Mouse (Mus musculus): ENCODE measurements around the gene Cmss1. TPM values are rescaled to one million over a fixed set of nuclear protein-coding genes. Genes with fewer than 3 reads are reported as not detected.

The Cmss1 gene
- 12.9 and 14.1 TPM in 2 replicates for polyA plus RNA-seq (2011; ENCODE audit: insufficient read depth, insufficient read length, low read depth, missing spikeins)

GRCm38 (mm10) chr16:57606444-57607227, at the start of gene Cmss1:
Gene Cmss1 (minus strand): TSS chr16:57606864.
- Histone ChIP-seq H3K4me1 (ENCODE audit: control insufficient read depth, insufficient read depth, low read length) (no peaks in the 10 kb centered on the region), H3K27ac (ENCODE audit: insufficient read depth, low read length) (no peak within 1 kb of the TSS), H3K4me3 (ENCODE audit: low read depth, low read length) (peak within 1 kb of the TSS; percentile 83), H3K9me3 (replicated peaks; ENCODE audit: control insufficient read depth, insufficient read depth, low read length, poor library complexity, severe bottlenecking) (no peaks in the 10 kb centered on the region), H3K9ac (ENCODE audit: low read depth, poor library complexity, severe bottlenecking) (peak within 1 kb of the TSS; percentile 26), H3K27me3 (ENCODE audit: control insufficient read depth, insufficient read depth, low read length, poor library complexity, severe bottlenecking) (no peaks in the 10 kb centered on the region), H3K36me3 (ENCODE audit: control insufficient read depth, insufficient read depth, low read length, poor library complexity, severe bottlenecking) (no peaks in the 10 kb centered on the region)
- TF ChIP-seq EP300 (IDR thresholded peaks at IDR 0.05; ENCODE audit: insufficient read depth, low read depth, low read length) (no peak), POLR2A (IDR thresholded peaks at IDR 0.05; ENCODE audit: insufficient read depth, low read length) (no peak), CTCF (IDR thresholded peaks at IDR 0.05; ENCODE audit: low read depth, low read length) (no peak)

DNA sequence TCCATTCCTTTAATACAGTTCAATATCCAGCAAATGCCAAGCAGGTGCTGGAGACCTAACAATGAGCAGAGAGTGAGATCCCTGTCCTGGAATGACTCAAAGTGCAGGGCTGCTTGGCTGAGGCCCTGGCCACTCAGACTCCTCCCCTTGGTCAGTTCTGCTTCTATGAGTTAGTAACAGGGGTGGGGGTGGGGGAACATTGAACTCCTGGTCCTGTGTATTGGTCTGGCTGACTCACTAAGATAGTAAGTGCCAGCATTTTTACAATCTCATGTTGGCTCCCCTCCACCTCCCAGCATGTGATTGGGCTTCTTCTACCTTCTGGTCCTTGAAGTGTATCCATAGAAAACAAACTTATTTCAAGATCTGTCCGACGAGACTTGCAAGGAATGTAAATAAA, 43.2 kb upstream of the Cmss1 start:
- H3K27me3 ChIP-seq (ENCODE audit: control insufficient read depth, insufficient read depth, low read length, poor library complexity, severe bottlenecking) = no peaks in the 10 kb centered on the region
- H3K4me3 ChIP-seq (ENCODE audit: low read depth, low read length) = no peak overlapping the region
- TF ChIP-seq EP300 (IDR thresholded peaks at IDR 0.05; ENCODE audit: insufficient read depth, low read depth, low read length) = no peak
- no peak for TF ChIP-seq POLR2A (IDR thresholded peaks at IDR 0.05; ENCODE audit: insufficient read depth, low read length)
- TF ChIP-seq CTCF (IDR thresholded peaks at IDR 0.05; ENCODE audit: low read depth, low read length) = no peak
- H3K9ac ChIP-seq (ENCODE audit: low read depth, poor library complexity, severe bottlenecking) = no peak overlapping the region
- H3K36me3 ChIP-seq (ENCODE audit: control insufficient read depth, insufficient read depth, low read length, poor library complexity, severe bottlenecking) = no peaks in the 10 kb centered on the region
- no peak overlapping the region for H3K27ac ChIP-seq (ENCODE audit: insufficient read depth, low read length)
- no peaks in the 10 kb centered on the region for H3K9me3 ChIP-seq (replicated peaks; ENCODE audit: control insufficient read depth, insufficient read depth, low read length, poor library complexity, severe bottlenecking)
- H3K4me1 ChIP-seq (ENCODE audit: control insufficient read depth, insufficient read depth, low read length) = no peaks in the 10 kb centered on the region

DNA sequence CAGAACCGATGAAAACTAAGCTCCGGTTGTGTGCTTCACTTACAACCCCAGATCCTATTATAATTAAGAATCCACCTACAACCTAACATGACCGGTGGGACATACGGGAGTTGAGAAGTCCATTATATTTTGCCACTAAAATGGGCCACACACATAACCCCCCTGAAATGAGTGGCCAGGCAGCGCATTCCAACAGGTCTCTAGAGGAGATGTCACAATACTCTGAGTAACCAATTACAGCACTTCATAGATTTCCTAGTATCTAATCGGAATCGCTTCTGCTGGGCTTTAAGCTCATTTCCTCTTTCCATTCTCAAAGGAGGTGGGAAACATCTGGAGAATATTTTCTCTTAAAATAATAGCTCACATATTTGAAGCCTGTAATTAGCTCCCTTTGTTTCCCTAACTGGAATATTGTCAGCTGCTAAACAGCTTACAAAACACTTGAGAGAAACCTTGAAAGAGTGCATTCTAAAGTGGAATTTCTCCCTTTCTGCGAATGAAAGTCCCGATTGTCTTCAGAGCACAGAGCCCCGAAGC, 34.8 kb upstream of the Cmss1 start:
- no peak overlapping the region for H3K4me3 ChIP-seq (ENCODE audit: low read depth, low read length)
- no peaks in the 10 kb centered on the region for H3K36me3 ChIP-seq (ENCODE audit: control insufficient read depth, insufficient read depth, low read length, poor library complexity, severe bottlenecking)
- H3K27ac ChIP-seq (ENCODE audit: insufficient read depth, low read length) = no peak overlapping the region
- no peaks in the 10 kb centered on the region for H3K9me3 ChIP-seq (replicated peaks; ENCODE audit: control insufficient read depth, insufficient read depth, low read length, poor library complexity, severe bottlenecking)
- TF ChIP-seq EP300 (IDR thresholded peaks at IDR 0.05; ENCODE audit: insufficient read depth, low read depth, low read length) (no peak), CTCF (IDR thresholded peaks at IDR 0.05; ENCODE audit: low read depth, low read length) (no peak), POLR2A (IDR thresholded peaks at IDR 0.05; ENCODE audit: insufficient read depth, low read length) (no peak)
- no peaks in the 10 kb centered on the region for H3K4me1 ChIP-seq (ENCODE audit: control insufficient read depth, insufficient read depth, low read length)
- H3K9ac ChIP-seq (ENCODE audit: low read depth, poor library complexity, severe bottlenecking) = no peak overlapping the region
- H3K27me3 ChIP-seq (ENCODE audit: control insufficient read depth, insufficient read depth, low read length, poor library complexity, severe bottlenecking) = no peaks in the 10 kb centered on the region

GRCm38 (mm10) chr16:57634766-57635165, 28.1 kb upstream of the Cmss1 start:
- Histone ChIP-seq H3K27ac (ENCODE audit: insufficient read depth, low read length) (no peak overlapping the region), H3K4me1 (ENCODE audit: control insufficient read depth, insufficient read depth, low read length) (no peaks in the 10 kb centered on the region), H3K9ac (ENCODE audit: low read depth, poor library complexity, severe bottlenecking) (no peak overlapping the region), H3K4me3 (ENCODE audit: low read depth, low read length) (no peak overlapping the region), H3K36me3 (ENCODE audit: control insufficient read depth, insufficient read depth, low read length, poor library complexity, severe bottlenecking) (no peaks in the 10 kb centered on the region), H3K9me3 (replicated peaks; ENCODE audit: control insufficient read depth, insufficient read depth, low read length, poor library complexity, severe bottlenecking) (no peaks in the 10 kb centered on the region), H3K27me3 (ENCODE audit: control insufficient read depth, insufficient read depth, low read length, poor library complexity, severe bottlenecking) (no peaks in the 10 kb centered on the region; the same call in 1 of the 2 replicates)
- TF ChIP-seq CTCF (IDR thresholded peaks at IDR 0.05; ENCODE audit: low read depth, low read length) (no peak), POLR2A (IDR thresholded peaks at IDR 0.05; ENCODE audit: insufficient read depth, low read length) (no peak), EP300 (IDR thresholded peaks at IDR 0.05; ENCODE audit: insufficient read depth, low read depth, low read length) (no peak)

- Histone ChIP-seq H3K4me3 (ENCODE audit: low read depth, low read length) (no peak overlapping the region), H3K4me1 (ENCODE audit: control insufficient read depth, insufficient read depth, low read length) (no peaks in the 10 kb centered on the region), H3K9ac (ENCODE audit: low read depth, poor library complexity, severe bottlenecking) (no peak overlapping the region), H3K27me3 (ENCODE audit: control insufficient read depth, insufficient read depth, low read length, poor library complexity, severe bottlenecking) (no peaks in the 10 kb centered on the region; the same call in 1 of the 2 replicates), H3K27ac (ENCODE audit: insufficient read depth, low read length) (no peak overlapping the region), H3K9me3 (replicated peaks; ENCODE audit: control insufficient read depth, insufficient read depth, low read length, poor library complexity, severe bottlenecking) (no peaks in the 10 kb centered on the region), H3K36me3 (ENCODE audit: control insufficient read depth, insufficient read depth, low read length, poor library complexity, severe bottlenecking) (no peaks in the 10 kb centered on the region)
- no peak for TF ChIP-seq POLR2A (IDR thresholded peaks at IDR 0.05; ENCODE audit: insufficient read depth, low read length)
- TF ChIP-seq EP300 (IDR thresholded peaks at IDR 0.05; ENCODE audit: insufficient read depth, low read depth, low read length) = no peak
- peak; percentile 72 for TF ChIP-seq CTCF (IDR thresholded peaks at IDR 0.05; ENCODE audit: low read depth, low read length)
Observed at GRCm38 (mm10) chr16:57634191-57634590, 27.5 kb upstream of the Cmss1 start.

DNA sequence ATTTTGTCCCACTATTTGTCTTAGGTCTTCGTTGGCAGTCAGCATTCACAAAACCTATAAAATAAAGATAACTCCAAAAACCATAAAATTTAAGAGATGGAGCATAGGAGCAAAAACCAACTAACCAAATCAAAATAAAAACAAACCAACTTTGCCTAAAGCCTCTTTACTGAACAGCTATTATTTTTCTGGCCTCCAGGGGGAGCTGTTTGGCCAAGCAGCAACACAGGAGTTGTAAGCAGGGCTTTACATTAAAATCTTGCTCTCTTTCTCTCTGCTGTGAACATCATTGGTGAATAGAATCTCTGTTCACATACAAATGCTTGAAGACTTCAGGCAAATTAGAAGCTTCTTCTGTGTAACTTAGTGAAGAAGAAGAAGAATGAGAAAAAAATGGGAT, 5.1 kb upstream of the Cmss1 start:
- Histone ChIP-seq H3K27me3 (ENCODE audit: control insufficient read depth, insufficient read depth, low read length, poor library complexity, severe bottlenecking) (no peaks in the 10 kb centered on the region), H3K27ac (ENCODE audit: insufficient read depth, low read length) (no peak overlapping the region), H3K4me3 (ENCODE audit: low read depth, low read length) (no peak overlapping the region), H3K9ac (ENCODE audit: low read depth, poor library complexity, severe bottlenecking) (no peak overlapping the region), H3K4me1 (ENCODE audit: control insufficient read depth, insufficient read depth, low read length) (no peaks in the 10 kb centered on the region), H3K36me3 (ENCODE audit: control insufficient read depth, insufficient read depth, low read length, poor library complexity, severe bottlenecking) (no peaks in the 10 kb centered on the region), H3K9me3 (replicated peaks; ENCODE audit: control insufficient read depth, insufficient read depth, low read length, poor library complexity, severe bottlenecking) (no peaks in the 10 kb centered on the region)
- TF ChIP-seq EP300 (IDR thresholded peaks at IDR 0.05; ENCODE audit: insufficient read depth, low read depth, low read length) (no peak), CTCF (IDR thresholded peaks at IDR 0.05; ENCODE audit: low read depth, low read length) (peak; percentile 35)

All from ES-Bruce4 (cell line).